Mouse (Mus musculus) cerebellum, adult 11 months (tissue): Measurements from ENCODE around the gene Zfc3h1.

ENCODE experiments used
- DNase-seq: peaks from one replicate; pipeline ENCODE4 v3.0.0; 2022

Zfc3h1 gene

DNA sequence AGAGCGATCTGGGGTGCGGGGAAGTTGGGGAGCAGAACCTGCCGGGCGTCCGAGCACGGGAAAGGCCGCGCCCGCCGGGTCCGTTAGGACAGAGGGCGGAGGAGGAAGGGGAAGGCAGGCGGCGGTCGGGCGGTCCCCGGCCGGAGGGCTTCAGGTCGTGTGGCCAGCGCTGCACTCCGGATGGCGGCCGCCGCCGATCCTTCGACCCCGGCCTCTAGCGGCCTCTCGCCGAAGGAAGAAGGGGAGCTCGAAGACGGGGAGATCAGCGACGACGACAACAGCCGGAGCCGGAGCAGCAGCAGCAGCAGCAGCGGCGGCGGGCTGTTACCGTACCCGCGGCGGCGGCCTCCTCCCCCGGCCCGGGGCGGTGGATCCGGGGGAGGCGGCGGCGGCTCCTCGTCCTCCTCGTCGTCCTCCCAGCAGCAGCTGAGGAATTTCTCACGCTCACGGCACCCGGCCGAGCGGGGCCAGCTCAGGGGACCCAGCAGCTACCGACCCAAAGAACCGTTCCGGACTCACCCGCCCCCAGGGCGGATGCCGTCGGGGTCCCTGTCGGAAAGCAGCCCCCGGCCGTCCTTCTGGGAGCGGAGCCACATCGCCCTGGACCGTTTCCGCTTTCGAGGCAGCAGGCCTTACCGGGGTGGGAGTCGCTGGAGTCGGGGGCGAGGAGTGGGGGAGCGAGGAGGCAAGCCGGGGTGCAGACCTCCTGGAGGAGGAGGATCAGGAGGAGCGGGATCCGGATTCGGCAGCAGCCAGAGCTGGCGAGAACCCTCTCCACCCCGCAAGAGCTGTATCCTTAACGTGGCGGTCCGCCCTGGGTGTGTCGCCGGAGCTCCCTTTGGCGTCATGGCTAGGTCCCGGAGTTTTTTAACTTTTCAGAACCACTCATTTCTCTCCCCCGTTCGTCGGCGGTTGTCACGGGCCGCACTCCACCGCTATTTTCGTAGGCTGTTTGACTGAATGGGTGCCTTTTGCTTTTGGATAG is 551 bp downstream of the Zfc3h1 start:
- DNase-seq = peak; percentile 62

DNA sequence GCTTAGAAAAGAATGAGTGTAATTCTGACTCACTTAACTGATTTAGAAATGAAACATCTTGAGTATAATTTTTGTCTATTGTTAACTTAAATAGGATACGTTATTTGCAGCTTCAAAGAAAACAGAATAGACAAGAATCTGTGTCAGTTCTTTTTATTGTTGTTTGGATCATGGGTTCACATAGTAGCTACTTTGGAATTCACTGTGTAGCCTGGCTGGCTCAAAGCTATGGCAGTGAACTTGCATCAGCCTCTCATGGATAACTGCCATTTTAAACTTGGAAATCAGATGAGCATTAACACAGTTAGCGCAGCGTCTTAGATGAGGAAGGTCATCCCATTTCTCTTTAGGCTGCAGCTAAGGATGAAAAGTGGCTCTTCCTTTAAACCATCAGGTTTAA is 3.1 kb downstream of the Zfc3h1 start:
- no peak for DNase-seq

DNA sequence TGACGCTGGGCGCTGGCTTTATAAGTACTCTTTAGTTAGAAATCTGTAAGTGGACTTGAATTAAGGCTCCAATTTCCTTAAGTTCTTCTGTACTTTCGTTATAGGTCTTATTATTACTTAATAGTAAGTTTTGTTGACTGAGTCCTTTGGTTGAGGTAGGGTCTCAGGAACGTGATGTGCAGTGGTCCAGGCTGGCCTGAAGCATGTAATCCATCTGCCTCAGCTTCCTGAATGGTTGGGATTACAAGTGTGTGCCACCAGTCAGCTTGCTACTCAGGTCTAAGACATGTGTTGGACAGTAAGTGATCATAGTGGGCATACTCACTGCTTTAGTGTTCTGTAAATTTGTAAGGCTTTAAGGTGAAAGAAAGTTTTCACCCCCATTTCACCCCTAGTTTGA is 6.3 kb downstream of the Zfc3h1 start:
- no peak for DNase-seq

DNA sequence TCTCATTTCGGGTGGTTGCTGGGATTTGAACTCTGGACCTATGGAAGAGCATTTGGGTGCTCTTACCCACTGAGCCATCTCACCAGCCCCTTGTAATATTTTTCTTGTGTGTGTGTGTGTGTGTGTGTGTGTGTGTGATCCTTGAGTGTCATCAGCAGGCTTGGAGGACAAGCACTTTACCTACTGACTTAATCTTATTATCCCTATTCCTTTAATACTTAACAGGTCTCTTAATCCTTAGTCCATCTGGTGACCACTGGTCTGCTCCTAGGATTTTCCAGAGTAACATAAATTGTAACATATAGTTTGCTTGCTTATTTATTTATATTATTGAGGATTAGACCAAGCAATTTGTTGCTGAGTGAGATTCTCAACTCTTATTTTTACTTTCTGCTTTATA is 7.1 kb downstream of the Zfc3h1 start:
- no peak for DNase-seq

DNA sequence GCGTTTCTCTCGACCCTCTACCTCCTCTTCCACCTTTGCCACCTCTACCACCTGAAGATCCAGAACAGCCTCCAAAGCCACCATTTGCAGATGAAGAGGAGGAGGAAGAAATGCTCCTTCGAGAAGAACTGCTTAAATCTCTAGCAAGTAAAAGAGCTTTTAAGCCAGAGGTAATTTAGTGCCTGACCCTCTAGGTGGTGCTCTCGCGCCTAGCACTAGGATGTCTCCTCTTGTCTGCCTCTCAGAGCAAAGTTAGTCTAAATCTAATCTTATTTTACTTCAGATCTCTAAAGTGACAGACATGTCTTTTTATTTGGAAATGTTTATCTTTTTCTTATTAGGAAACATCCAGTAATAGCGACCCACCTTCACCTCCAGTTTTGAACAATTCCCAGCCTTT is 21.6 kb downstream of the Zfc3h1 start:
- peak; percentile 21 for DNase-seq

DNA sequence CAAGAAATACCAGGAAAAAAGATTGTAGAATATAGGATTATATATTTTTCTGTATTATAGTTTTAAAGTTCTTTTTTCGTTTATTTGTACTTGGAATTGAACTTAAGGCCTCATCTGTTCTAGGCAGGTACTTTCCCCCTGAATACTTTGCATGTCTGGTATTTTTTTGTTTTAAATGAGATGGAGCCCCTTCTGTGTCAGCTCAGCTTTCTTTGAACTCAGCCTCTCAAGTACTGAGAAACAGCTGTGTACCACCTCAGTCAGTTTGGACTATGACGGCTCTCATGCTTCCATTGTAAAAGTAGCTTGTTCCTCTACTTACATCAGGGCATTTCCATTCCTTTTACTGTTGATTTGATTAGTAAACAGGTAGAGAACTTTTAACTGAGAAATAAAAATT is 28.7 kb downstream of the Zfc3h1 start:
- no peak for DNase-seq

DNA sequence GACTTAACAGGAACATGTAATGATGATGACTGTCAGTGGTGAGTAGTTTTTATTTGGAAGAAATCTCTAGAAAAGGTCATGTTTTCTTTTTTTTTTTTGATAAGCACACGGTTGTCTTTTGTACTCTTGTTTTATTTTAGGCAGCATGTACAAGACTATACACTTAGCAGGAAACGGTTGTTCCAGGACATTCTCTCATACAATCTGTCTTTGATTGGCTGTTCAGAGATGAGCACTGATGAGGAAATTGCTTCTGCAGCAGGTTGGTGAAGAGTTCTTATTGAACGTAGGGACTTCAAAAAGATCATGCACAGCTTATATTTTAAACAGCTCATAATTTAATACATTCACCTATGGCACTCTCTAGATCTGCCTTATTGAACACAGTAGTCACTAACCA is 29.3 kb downstream of the Zfc3h1 start:
- no peak for DNase-seq

DNA sequence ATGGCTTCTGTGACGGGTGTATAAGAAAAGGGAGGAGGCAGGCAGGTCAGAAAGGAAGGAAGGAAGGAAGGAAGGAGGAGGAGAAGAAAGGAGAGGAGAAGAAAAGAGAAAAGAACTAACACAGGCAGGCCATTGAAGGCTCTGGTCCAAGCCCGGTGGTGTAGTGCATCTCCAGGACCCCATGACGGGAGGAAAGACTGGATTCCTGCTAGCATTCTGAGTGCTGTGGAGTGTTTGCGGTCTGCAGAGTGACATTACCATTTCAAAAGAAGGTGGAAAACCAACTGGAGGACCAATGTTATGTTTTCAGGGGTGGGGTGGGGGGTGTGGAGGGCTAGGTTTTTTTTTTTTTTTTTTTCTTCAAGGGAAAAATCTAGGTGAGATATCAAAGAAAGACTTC is 37.2 kb downstream of the Zfc3h1 start:
- no peak for DNase-seq

DNA sequence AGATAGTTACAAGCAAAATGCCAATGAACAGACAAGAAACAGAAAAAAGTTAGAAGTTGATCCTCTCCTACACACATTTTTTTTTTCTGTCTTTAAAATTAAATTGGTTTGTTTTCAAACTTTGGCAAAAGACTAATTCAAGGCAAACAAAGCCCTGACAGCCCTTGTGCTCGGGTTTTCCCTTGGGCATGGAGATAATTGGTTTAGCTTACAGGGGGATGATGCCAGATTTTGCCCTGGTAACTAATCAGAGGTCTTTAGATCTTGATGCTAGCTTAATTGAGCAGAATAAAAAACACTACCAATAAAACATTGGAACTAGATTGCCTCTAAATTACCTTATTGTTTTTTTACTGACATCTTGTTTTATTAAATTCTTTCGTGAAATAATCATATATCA is 40.6 kb downstream of the Zfc3h1 start:
- no peak for DNase-seq

DNA sequence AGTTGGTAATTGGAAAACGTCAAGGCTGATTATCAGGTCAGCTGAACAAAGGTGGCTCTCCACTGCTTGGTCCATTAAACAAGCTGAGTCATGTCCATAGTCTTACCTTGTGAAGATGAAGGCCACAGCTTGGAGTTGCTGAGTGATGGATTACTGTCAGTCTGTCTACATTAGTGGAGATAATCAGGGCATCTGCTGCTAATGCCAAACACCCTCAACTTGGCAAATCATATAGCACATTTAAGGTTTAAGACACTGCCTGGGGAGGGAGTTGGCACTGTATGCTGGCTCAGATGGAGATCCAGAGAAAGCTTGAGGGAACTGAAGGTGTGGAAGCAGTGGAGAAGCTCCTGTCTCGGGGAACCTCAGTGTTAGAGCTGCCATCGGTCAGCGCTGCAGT is 52.5 kb downstream of the Zfc3h1 start:
- no peak for DNase-seq

DNA sequence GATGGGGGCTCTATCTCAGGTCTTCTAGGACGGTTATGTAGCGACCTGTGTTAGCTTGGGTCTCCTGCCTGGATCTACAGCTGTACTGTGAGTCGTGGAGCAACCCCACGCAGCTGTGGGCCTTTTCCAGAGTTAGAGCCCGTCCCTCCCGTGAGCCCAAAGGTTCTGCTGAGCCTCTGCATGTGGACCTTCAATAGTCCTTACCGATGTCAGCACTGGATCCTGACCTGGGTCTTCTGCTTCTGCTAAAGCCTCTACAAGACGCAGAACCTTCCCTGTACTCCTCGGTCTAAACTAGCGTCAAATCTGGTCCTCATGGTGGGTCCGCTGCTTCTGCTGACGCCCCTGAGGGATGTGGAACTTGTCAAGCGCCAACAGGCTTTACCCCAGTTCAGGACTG is 63.9 kb downstream of the Zfc3h1 start:
- no peak for DNase-seq

DNA sequence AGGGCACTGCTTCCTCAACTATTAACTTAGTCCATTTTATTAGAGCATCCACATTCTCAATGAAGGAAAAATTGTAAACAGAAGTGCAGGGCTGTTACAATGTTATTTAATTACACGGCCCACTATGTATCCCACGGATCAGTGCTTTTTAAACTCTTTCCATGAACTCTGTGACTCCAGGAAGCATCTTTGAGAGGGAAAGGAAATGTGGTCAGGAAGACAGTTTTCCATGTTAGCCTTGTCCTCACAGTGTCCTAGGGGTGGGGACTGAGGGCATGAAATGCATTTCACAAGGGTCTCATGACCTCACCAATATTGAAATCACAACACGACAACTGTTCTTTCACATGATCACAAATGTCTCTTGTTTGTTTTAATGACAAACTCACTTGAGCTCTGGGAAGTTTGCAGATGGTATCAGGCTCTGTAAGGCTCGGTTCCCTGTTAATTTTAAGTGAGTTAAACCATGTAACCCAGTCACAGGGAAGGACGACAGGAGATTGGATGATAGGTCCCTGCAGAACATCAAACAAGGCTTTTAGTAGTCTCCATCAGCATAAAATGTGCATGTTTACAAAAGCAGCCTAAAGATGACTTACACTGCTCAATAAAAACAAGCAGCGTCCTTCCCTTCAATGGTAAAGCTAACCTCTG is 72.7 kb downstream of the Zfc3h1 start:
- no peak for DNase-seq

DNA sequence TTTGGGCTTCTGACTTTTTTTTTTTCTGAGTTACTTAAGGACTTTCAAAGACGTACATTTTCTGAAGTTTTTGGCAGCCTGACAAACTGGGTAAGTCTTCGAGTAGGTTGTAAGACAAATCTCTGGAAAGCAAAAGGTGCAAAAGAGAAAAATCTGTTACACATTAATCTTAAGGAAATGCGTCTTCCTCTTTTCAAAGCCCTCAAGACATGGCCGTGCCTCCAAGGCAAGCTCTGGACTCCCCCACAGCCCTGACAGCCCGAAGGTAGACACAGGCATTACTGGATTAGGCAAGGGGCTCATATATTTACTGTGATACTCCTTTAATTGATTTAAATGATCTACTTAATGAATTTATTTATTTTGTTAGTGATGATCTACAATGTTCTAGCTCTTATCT is 77.9 kb downstream of the Zfc3h1 start:
- no peak for DNase-seq

DNA sequence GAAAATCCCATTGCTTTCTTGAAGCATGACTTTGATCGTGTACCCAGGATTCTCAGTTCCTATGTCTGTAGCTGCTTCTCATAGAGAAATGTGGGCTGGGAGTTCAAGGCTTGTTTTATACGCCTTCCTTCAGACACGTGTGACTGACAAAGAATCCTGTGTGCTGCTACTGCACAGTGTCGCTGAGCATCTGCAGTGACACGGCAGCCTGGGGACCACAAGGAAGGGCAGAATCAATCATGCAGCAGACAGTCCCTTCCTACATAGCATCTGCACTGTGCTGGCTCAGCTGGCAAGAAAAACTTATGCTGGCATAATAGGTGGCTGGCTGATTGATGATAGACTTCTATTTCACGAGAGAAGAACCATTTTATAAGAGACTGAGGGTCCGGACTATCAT is 80.3 kb downstream of the Zfc3h1 start:
- DNase-seq = no peak

DNA sequence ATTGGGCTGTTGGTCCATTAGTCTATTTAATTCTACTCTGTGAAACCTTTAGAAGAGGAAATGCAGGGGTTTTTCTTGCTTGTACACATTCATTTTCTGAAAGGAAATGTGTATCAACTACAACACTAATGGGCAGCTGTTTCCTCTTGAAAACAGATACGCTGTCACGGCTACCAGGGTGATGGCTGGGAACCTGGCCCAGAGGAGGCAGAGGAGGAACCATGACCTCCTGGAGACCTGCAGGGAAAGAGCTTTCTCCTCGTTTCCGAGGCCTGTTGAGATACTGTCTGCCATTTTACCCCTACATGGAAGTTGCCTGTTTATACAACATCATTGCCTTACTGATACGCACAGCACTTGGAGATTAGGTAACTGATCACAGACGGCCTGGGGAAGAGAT is 81.0 kb downstream of the Zfc3h1 start:
- DNase-seq = no peak

DNA sequence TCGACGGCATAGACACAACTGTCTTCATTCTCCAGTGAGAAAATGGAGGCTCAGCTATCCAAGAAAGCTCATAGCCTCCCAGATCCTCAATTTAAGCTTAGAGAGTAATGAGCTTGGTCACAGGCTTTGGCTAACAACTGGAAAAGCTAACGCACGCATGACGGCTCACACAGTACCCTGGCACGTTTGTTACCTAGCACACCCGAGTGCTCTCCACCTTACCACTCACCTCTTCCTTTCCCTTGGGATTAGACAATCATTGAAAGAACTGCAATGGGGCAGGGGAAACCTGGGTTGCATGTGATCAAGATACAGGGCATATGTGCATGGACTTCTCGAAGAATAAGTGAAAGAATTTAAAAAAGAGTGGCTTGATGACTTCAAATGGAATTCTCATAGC is 83.2 kb downstream of the Zfc3h1 start:
- DNase-seq = no peak

DNA sequence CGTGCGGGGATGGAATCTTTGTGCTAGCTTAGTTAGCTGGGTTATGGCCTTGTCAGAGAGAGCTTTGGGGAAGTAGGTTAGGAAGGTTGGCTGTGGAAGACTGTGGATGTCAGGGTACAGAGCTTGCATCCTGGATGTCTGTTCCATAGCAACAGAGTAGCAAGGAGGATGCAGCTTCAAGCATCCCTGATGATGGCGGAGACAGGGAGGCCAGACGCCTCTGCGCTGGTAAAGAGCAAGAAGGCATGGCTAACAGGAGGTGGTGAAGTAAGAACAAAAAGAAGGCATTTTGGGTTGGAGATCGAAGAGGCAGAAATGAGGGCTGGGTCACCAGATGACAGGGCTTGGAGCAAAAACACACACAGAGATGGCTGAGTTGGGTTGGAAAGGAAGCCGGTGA is 83.9 kb downstream of the Zfc3h1 start:
- no peak for DNase-seq

DNA sequence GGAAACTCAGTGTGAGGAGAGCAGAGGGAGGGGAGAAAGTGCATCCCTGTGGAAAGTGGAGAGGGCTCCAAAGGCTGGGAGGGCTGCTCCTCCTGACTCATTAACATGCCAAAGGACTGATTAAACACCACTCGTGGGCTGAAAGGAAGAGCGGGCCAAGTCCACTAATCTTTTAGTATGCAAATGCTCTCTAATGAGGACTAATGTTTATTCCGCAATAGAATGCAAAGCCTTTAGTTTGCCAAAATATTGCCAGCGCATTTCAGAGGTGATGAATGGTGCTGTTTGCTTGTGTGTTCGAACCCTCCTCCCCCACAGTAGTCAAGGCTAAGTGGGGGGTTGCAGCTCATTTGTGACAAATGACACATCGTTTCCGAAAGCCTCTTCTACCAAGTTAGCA is 84.3 kb downstream of the Zfc3h1 start:
- no peak for DNase-seq

DNA sequence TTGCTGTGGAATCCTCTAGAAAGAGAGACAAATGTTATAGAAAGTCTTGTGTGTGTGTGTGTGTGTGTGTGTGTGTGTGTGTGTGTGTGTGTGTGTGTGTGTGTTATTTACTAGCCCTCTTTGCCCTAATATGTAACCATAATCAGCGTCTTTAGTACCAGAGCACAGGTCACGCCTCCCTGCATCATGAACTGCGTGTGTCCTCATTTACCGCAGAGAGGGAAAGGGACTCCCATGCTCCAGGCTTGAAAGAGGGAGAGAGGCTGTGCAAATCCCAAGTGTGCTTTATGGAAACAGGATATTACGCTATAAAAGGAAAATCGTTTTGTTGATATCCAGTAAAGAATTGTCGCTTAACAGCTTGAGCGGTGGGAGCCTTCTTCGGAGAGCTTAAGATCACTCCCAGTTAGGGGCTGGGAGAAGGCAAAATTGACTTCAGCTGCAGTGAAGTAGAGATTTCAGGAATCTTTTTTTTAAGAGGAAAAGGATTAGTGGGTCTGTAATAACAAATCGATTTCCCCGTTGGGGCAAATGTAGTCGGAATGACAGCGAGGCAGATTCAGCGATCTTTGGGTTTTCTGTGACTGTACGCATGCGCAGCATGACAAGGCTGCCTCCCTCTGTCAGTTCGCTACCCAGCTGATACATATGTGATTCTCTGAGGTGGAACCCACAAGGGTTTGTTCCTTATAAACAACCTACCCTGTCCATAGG is 86.0 kb downstream of the Zfc3h1 start:
- no peak for DNase-seq

DNA sequence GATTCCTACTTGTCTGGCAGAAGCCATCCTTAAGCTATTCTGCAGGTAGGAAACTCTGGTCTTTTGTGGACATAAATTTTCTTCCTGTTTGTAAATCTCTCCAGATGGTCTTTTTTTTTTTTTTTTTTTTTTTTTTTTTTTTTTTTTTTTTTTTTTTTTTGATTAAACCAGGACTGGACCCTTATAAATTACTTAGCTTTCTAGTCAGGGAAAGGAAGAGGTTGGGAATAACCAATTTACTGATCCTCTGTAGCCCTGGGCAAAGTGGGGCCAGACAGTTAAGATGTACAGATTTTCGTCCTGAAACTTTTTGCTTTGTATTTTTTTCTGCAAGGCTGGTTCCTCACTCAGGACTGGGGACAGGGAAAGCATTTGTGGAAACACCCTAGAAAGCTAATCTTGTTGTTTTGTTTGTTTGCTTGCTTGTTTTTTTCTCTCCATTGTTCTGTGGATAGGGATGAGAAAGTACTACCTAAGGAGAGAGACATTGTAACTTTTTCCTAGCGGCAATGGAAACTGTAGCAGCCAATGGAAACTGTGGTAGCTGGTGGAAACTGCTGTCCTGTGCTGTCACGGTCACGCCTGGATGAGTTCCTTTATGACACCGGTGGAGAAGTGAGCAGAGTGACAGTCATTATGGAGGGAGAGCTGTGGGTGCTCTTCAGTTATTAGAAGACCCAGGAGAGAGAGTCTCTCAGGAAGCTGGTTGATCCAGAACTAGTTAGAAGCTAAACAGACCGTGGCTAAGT is 88.6 kb downstream of the Zfc3h1 start:
- DNase-seq = no peak

DNA sequence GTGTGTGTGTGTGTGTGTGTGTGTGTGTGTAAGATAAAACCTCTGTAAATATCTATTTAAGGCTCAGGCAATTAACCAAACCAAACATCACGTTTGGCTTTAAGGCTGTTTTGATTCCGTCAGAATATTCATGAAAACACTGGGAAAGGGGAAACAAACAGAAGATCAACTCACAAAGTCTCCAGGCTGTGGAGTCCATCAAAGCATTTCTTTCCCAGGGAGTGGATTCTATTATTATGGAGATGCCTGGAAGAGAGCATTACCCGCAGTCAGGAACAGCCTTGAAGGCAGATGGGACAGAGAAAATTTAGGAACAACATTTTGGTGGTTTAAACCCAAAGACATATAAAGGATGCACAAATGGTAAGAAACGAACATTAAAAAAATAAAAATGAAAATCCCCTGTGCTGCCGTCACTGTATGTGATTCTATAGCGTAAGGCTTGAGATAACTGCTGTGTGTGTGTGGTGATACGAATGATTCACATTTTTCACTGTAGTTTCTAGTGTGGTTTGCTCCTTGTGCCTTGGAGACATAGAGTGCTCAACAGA is 90.3 kb downstream of the Zfc3h1 start:
- DNase-seq = no peak

DNA sequence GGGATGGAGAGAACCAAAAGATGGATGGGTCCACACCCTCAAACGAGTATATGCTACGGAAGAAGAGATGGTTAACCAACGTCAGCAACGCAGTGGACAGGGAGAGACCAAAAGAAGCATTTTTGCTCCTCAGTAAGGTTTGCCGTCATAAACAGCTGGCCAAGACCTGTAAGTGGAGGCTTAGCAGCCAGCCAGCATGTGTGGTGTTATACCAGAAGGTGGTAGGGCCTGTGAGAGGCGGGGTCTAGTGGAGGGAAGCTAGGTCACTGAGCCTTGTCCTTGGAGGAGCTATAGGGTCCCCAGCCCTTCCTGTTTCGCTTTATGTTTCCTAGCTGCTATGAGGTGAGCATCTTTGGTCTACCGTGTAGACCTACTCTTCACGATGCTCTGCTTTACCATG is 91.7 kb downstream of the Zfc3h1 start:
- DNase-seq = no peak
